Mouse (Mus musculus): Measurements from ENCODE around the gene Gclm.
A peak's percentile ranks its signal among the peaks of the same experiment; 100 is the strongest.
"Not testable (repeated sequence)": the region's sequence is repeated elsewhere in the genome, so short reads cannot be mapped to it uniquely, and the experiment has no call there.

The Gclm gene

DNA sequence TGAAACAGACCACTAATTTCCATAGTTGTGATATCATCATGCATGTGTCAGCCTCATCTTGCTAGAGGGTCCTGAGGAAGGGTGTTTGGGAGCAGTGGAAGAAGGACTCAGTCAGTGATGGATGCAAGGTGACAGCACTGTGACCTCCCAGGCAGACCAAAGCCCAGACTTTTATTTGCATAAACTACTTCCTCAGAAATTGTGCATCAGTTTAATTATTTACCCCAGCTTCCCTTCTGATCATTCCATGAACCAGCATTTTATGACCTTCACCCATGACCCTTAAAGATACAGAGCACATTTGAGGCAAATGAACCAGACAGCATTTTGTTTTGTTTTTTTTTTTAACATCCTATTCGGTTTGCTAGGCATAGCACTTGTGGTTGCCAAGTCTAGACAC lies 9.6 kb upstream of the Gclm start:
- DNase-seq (ENCODE audit: low spot score in 2 of 2) = no peak

GRCm38 (mm10) chr3:122242876-122243275 lies 2.5 kb upstream of the Gclm start:
- DNase-seq (ENCODE audit: low spot score in 2 of 2) = no peak

- DNase-seq (ENCODE audit: low spot score in 2 of 2) = no peak
Observed at GRCm38 (mm10) chr3:122243416-122244167, 1.8 kb upstream of the Gclm start.

DNA sequence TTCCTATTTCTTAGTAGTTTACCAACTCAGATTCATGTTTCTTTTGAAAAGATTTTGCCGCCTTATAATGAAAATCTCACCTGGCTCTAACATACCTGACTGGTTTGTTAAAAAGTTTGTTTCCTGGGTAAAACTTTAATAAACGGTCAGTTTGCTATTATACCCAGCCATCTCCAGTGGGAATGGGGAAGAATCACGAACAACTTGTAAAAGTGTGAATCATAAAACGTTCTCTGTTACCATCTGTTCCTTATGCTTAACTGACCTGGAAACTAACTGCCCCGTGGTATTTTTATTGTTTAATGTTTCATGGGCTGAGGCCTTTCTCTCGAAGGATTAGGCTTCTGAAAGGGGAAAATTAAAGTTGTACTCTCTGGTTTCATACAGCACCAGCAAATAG lies 598 bp upstream of the Gclm start:
- no peak for DNase-seq (ENCODE audit: low spot score in 2 of 2)

DNA sequence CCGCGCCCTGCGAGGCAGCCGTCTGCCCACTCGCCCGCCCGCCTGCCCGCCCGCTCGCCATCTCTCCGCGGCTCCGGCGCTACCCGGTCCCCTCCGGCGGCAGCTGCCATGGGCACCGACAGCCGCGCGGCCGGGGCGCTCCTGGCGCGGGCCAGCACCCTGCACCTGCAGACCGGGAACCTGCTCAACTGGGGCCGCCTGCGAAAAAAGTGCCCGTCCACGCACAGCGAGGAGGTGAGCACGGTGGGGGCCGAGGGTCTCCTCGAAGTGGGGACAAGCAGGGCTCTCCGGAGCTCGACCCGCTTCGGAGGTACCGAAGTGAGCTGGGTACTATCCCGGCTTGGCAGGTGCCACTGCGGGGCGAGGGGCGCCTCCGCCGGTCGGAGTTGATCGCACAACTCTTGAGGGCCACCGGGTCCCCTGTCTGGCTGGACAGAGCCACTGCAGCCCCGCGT lies 548 bp downstream of the Gclm start:
- peak; percentile 65 to 75 for DNase-seq (ENCODE audit: low spot score in 2 of 2)

DNA sequence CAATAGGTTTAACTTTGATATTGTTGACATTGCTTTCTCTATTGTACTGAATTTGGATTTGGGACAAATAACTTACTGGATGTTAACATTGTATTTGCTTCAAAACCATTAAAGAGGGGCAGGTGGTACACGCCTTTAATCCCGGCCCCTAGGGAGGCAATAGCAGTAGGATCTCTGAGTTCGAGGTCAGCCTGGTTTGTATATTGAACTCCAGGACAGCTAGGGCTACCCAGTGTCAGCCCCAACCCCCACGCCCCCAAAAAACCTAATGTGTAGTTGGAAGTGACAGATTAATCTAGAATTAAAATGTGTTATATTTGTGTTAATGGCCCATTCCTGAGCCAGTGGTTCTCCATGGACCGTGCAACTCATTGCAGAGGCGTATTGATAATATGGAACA lies 1.0 kb downstream of the Gclm start:
- no peak for DNase-seq (ENCODE audit: low spot score in 2 of 2)

GRCm38 (mm10) chr3:122246986-122247767 lies 1.8 kb downstream of the Gclm start:
- DNase-seq (ENCODE audit: low spot score in 2 of 2) = no peak

DNA sequence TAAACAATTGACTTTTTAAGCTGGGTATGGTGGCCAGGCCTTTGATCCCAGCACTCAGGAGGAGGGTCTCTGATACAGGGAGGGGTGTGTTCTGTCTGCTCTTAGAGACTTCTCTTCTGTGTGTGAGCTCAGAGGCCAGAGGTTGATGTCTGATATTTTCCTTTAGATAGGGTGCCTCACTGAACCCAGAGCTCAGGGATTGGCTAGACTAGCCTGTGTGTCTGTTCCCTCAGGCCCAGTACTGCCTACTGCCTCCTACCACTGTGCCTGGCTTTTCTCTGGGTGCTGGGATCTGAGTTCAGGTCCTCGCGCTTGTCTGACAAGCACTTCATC lies 2.4 kb downstream of the Gclm start:
- DNase-seq (ENCODE audit: low spot score in 2 of 2) = no peak

- DNase-seq (ENCODE audit: low spot score in 2 of 2) = no peak
Observed at GRCm38 (mm10) chr3:122252466-122253253, 7.3 kb downstream of the Gclm start.

DNA sequence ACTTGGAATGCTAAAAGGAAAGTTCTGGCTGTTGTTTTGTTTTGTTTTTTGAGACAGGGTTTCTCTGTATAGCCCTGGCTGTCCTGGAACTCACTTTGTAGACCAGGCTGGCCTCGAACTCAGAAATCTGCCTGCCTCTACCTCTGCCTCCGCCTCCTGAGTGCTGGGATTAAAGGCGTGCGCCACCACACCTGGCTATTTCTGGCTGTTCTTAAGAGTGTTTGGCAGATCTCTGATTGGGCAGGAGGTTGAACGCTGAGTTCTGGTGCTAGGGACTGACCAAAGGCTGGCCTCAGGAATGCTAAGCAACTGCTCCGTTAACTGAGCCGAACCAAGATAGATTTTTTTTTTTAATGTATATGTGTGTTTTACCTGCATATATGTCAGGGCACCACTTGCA lies 8.7 kb downstream of the Gclm start:
- peak in 1 of 2 experiments; percentile 10 for DNase-seq (ENCODE audit: low spot score in 2 of 2)

- DNase-seq (ENCODE audit: low spot score in 2 of 2) = peak in 1 of 2 experiments; percentile 17
Observed at GRCm38 (mm10) chr3:122269986-122270385, 24.6 kb downstream of the Gclm start.

DNA sequence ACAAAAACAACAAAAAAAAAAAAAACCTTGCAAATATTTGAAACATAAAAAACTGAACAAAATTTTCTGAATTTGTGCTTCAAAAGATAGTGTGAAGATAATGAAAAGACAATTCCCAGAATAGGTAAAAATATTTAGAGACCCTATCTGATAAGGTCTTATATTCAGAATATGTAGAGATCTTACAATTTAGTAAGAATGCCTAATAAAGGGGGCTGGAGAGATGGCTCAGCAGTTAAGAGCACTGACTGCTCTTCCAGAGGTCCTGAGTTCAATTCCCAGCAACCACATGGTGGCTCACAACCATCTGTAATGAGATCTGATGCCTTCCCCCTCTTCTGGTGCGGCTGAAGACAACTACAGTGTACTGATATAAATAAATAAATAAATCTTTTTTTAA lies 27.2 kb downstream of the Gclm start:
- DNase-seq (ENCODE audit: low spot score in 2 of 2) = not testable (repeated sequence)

DNA sequence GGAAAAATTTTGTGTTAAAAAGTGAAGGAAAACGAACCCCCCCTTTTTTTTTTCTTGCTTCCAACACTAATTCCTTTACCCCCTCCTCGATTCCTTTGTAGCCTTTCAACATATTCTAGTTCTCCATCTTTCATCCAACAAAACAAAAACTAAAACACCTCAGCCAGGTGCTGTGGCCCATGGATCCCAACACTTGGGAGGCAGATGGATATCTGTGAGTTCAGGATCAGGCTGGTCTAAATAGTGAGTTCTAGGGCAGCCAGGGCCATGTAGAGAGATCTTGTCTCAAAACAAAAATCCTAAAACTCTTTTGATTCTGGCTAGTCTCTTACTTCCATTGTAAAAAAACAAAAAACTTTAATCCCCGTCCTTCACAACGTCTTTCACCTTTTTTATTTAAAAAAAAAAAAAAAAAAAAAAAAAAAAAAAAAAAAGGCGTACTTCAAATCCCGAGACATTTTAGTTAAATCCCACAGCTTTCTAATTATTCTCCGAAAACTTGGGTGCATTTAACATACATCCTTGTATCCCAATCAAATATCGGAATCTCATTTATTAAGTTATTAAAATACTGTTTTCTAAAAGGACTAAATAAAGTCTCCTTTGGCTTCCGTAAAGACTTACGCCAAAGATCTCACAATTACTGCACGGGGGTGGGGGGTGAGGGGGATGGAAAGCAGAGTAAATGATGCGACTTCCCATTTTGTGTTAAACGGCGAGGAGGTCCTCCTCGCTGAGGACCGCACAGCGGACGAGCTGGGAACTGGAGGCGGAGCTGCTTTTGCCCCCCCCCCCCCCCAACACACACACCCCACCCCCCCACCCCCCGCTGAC lies 28.3 kb downstream of the Gclm start:
- DNase-seq (ENCODE audit: low spot score in 2 of 2) = peak in 1 of 2 experiments; percentile 14

DNA sequence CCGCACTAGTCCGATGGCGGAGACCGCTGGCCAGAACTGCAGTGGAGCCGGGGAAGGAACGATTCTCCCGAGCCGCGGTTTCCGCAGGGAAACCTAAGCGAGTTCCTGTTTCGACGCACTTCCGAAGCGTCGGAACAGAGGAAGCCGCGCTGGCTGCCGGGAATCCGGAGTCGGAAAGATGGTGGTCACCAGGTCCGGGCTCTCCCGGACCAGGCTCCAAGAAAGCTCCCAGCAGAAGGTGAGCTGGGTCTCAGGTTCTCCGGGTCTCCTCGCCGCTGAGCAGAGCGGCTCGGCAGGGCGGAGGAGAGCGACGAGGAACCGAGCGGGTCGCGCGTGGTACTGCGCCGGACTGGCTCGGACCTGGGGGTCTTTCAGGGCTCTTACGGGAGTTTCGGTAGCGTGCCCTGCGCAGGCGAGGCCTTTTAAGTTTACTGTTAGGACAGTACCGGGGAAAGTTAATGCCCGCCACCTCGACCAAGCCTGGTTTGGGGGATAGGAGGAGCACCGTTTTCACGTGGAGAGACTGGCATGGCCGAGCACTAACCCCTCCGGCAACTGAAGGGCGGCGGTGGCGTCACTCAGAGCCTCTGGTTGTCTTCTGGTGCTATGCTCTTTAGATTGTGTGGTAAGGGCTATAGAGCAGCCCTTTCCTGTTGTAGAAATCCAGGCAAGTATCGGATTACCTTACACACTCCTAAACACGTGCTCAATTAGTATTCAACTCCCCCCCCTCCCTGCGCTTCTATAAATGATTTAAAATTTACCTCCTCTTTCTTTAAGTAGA lies 29.1 kb downstream of the Gclm start, which contains the start of gene Dnttip2:
Gene Dnttip2, plus strand, starts transcription at position 148 of the 784 bp plus-strand sequence.
- DNase-seq (ENCODE audit: low spot score in 2 of 2) = peak; percentile 95 to 96

GRCm38 (mm10) chr3:122275111-122275510 lies 29.8 kb downstream of the Gclm start:
- DNase-seq (ENCODE audit: low spot score in 2 of 2) = peak in 1 of 2 experiments; percentile 19

DNA sequence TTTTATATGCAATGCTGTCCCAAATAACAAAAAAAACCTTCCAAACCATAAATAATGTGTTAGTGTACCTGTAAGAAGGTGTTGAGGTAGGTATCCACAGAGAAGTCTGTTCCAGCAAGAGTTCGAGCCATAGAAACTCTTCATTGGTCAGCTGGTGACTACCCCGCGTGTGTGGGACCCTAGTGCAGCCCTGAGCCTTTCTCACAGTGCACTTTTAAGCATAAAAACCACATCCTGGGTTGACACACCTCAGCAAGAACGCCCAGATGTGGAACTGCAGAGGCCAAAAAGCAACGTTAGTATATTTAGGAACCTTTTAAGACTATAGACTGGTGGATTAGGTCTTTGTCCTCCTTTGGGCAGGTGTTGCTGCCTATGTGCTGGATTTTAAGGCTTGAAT lies 41.8 kb downstream of the Gclm start:
- no peak for DNase-seq (ENCODE audit: low spot score in 2 of 2)

DNA sequence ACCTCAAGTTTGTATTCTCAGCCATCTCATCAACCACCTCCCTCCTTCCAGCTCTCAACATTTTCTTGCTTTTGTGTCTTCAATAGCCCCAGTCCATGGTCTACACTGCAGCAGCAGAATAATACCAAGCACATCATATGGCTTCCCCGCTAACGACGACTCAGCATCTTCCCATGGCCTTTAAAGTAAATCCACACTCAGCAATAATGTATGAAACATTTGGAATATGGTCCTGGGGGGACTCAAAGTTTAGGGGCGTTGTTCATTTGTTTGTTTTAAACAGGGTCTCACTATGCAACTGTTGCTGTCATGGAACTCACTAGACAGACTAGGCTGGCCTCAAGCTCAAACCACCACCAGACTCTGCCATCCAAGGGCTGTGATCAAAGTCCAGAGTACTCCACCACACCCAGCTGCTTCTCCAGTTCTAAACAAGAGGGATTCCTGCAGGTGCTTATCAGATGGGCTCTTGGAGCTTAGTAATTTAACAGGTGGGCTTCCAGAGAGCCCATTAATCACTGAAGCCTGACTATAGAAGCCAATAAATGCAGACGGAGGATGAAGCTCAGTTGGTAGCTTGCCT lies 43.3 kb downstream of the Gclm start:
- no peak for DNase-seq (ENCODE audit: low spot score in 2 of 2)

DNA sequence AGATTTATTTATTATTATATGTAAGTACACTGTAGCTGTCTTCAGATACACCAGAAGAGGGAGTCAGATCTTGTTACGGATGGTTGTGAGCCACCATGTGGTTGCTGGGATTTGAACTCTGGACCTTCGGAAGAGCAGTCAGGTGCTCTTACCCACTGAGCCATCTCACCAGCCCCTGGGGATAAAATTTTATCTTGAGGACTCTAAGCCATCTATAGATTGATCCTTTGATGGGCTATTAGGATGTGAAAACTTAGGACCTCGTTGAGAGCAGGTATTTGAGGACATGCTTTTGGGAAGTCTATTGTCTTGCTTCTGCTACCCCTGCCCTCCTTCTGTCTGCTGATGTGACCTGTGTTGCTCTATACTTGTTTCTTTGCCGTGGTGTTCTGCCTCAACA lies 44.0 kb downstream of the Gclm start:
- not testable (repeated sequence) for DNase-seq (ENCODE audit: low spot score in 2 of 2)

DNA sequence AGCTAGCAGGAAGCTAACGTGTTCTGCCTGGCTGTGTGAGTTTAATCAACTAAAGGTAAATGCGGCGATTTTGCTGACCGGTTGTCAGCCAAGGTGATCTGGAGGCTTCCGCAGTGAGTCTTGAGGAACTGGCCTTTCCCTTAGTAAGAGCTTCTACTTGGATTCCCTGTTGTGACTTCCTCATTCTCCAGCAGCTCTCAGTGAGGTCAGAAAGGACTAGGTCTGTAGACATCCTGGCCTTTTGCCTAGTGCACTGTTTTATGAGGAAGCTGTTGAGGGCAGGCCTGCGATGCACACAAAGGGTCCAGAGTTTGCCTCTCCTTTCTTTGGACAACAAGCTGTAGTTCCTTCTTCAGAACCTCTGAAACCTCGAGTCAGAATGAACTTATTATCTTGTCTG lies 45.3 kb downstream of the Gclm start:
- peak; percentile 58 to 66 for DNase-seq (ENCODE audit: low spot score in 2 of 2)

GRCm38 (mm10) chr3:122291828-122292227 lies 46.5 kb downstream of the Gclm start:
- no peak for DNase-seq (ENCODE audit: low spot score in 2 of 2)

All from right cerebral cortex, postnatal 10 days (tissue).